Mouse (Mus musculus) ES-Bruce4 (cell line): ENCODE data around the gene Bloc1s3. TPM values are rescaled to one million over a fixed set of nuclear protein-coding genes. Genes with fewer than 3 reads are reported as not detected.
A peak's percentile ranks its signal among the peaks of the same experiment; 100 is the strongest.

Source experiments
- H3K27ac ChIP-seq: 2 replicates; pipeline ENCODE4 v1.5.1; 2012; ENCODE audit warnings: low read length, inconsistent platforms; ENCODE audit not compliant: insufficient read depth
- H3K27me3 ChIP-seq: 2 replicates; pipeline ENCODE4 v1.6.1; 2012; ENCODE audit warnings: mild to moderate bottlenecking, low read length, inconsistent platforms; ENCODE audit not compliant: control insufficient read depth, poor library complexity, insufficient read depth, severe bottlenecking
- H3K36me3 ChIP-seq: 2 replicates; pipeline ENCODE4 v1.6.1; 2012; ENCODE audit warnings: inconsistent platforms, mild to moderate bottlenecking, low read length, moderate library complexity; ENCODE audit not compliant: control insufficient read depth, poor library complexity, insufficient read depth, severe bottlenecking
- H3K4me1 ChIP-seq: one replicate; pipeline ENCODE4 v1.8.1; 2011; ENCODE audit warnings: low read length; ENCODE audit not compliant: control insufficient read depth, insufficient read depth
- H3K4me3 ChIP-seq: 2 replicates; pipeline ENCODE4 v1.5.1; 2011; ENCODE audit warnings: low read depth, mild to moderate bottlenecking, low read length
- H3K9ac ChIP-seq: 2 replicates; pipeline ENCODE4 v1.6.1; 2012; ENCODE audit warnings: low read depth, mild to moderate bottlenecking, inconsistent platforms; ENCODE audit not compliant: poor library complexity, severe bottlenecking
- H3K9me3 ChIP-seq: replicated peaks from 2 replicates; pipeline ENCODE4 v1.6.1; 2012; ENCODE audit warnings: mild to moderate bottlenecking, low read length, inconsistent platforms; ENCODE audit not compliant: control insufficient read depth, poor library complexity, insufficient read depth, severe bottlenecking
- CTCF ChIP-seq: IDR thresholded peaks from one replicate; pipeline ENCODE4 v1.8.1; 2011; ENCODE audit warnings: low read depth, low read length
- EP300 ChIP-seq: IDR thresholded peaks from 2 replicates; pipeline ENCODE4 v1.6.1; 2011; ENCODE audit warnings: low read depth, low read length; ENCODE audit not compliant: insufficient read depth
- POLR2A ChIP-seq: IDR thresholded peaks from one replicate; pipeline ENCODE4 v1.8.1; 2011; ENCODE audit warnings: low read length; ENCODE audit not compliant: insufficient read depth
- polyA plus RNA-seq: library from polyadenylated mRNA; stranded (reverse); fragments of >200 nt; gene quantifications from 2 replicates; pipeline ENCODE4 v1.2.4, GENCODE M21; 2011; ENCODE audit warnings: low read depth; ENCODE audit not compliant: missing spikeins, insufficient read depth, insufficient read length

Gene Bloc1s3
- polyA plus RNA-seq, 1 experiment: 5.7 TPM

DNA sequence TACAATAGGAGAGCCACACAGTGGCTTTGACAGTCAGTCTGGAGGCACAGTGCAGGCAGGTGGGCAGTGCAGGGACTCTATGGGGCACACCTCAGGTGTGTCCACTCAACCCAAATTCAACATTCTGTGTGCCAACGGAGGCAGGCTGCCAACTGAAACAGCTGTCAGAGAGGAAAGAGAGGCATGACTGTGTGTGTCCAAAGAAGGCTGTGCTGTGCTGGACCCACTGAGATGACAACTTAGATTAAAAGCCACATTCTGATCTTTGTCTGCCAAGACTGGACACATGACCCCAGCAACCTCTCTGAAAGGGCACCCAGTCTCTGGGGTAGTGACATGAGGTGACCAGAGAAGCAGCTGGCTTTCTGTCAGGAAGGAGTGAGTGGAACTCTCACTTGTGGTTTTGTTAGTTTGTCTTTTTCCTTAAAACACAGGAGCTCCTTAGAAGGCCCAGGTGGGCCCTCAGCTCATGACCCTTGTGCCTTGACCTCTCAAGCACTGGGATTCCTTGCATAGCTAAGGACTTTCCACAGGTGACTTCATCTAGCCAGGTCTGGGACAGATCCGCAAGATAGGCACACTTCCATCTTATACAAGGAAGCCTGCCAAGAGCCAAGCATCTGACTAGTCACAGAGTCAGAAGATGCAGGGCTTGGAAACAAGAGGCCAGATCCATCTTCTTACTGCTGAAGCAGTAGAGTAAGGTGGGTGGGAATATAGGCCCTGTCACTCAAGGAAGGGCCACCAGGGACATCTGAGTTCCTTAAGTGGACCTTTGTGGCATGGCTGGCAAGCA lies 32.8 kb upstream of the Bloc1s3 start:
- Histone ChIP-seq H3K4me3 (no peak overlapping the region), H3K36me3 (no peaks in the 10 kb centered on the region), H3K9me3 (no peaks in the 10 kb centered on the region), H3K27ac (no peak overlapping the region), H3K9ac (no peak overlapping the region), H3K27me3 (no peaks in the 10 kb centered on the region), H3K4me1 (no peaks in the 10 kb centered on the region)
- TF ChIP-seq CTCF (no peak), EP300 (no peak), POLR2A (no peak)

DNA sequence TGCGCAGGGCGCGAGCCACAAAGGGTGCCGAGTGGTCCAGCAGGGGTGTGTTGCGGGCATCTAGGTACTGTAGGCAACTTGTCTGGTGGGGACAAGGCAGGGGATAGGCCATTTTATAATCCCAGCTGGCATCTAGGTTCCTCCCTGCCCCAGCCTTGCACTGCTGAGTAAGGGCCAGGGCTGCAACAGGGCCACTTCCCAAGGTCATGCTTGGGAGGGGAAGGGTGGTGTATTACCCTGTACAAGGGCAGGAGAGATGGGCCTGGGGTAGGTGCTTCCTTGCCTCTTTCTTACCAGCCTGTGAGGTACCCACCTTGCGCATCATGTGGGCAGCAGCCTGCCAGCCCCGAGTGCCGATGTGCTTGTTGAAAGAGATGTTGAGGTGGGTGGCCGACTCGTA lies 26.5 kb upstream of the Bloc1s3 start:
- TF ChIP-seq CTCF: no peak
- TF ChIP-seq EP300: no peak

DNA sequence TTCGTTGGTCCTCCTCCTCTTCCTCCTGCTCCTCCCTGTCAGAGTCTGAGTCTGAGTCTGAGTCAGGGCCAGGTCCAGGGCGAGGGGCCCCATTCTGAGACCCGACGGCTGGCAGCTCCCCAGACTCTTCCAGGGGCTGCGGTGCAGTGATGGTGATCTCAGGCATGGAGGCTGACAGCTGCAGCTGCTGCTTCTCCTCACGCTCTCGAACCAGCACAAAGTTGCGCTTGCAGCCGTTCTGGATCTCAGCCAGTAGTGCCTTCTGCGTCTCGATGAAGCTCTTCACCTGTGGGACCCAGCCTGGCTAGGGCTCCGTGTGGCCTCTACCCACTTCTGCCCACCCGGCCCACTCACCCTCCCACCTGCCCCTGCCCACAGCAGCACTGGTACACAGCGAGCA lies 24.1 kb upstream of the Bloc1s3 start:
- TF ChIP-seq POLR2A (no peak), CTCF (no peak), EP300 (no peak)
- Histone ChIP-seq H3K4me1 (peaks cover 2% of the 10 kb centered on the region), H3K9me3 (no peaks in the 10 kb centered on the region), H3K36me3 (no peaks in the 10 kb centered on the region), H3K27me3 (no peaks in the 10 kb centered on the region), H3K4me3 (no peak overlapping the region), H3K9ac (no peak overlapping the region), H3K27ac (no peak overlapping the region)

More for the DNA sequence above, 26.5 kb upstream of the Bloc1s3 start:
- H3K4me1 ChIP-seq: peaks cover 2% of the 10 kb centered on the region
- H3K27me3 ChIP-seq: no peaks in the 10 kb centered on the region
- H3K9ac ChIP-seq: no peak overlapping the region
- no peak overlapping the region for H3K27ac ChIP-seq
- no peak overlapping the region for H3K4me3 ChIP-seq
- H3K9me3 ChIP-seq: no peaks in the 10 kb centered on the region
- H3K36me3 ChIP-seq: no peaks in the 10 kb centered on the region

DNA sequence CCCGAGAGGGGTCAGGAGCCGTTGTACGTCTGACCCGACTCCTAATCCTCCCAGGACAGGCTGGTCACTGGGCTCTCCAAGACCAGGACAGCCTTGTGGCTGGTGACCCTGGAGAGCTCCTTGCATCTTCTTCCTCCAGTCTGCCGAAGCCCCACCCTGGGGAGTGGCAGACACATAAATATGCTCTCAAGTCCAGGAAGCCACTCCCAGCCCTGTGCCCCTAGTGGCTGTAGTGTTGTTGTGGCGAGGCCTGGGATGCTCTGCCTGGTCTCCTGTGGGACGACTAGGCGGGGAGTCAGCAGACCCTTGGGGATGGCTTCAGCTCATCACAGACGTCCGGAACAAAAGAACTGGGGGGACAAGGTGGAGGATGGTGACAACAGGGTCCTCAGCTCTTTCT lies 22.9 kb upstream of the Bloc1s3 start:
- Histone ChIP-seq H3K9ac (no peak overlapping the region), H3K4me1 (peaks cover 2% of the 10 kb centered on the region), H3K27ac (no peak overlapping the region), H3K9me3 (no peaks in the 10 kb centered on the region), H3K4me3 (no peak overlapping the region), H3K36me3 (no peaks in the 10 kb centered on the region), H3K27me3 (no peaks in the 10 kb centered on the region)
- no peak for TF ChIP-seq CTCF
- TF ChIP-seq EP300: no peak
- no peak for TF ChIP-seq POLR2A

DNA sequence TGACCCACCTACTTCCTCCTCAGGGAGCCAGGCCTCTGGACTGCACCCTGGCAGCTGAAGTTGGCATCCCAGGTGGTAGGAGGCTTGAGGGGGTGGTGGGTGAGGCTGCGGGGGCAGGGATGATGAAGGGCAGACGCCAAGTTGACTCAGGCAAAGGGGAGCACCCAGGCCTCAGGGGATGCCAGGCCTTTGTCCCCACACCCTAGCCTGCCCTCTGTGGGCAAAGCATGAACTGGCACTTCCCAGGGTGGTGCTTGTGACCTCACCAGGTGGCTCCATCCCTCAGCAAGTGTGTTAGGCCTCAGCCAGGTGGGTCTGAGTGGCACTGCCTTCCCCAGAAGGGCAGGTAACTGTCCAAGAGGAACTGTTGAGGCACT lies 16.9 kb upstream of the Bloc1s3 start:
- Histone ChIP-seq H3K4me1 (no peaks in the 10 kb centered on the region), H3K36me3 (no peaks in the 10 kb centered on the region), H3K4me3 (no peak overlapping the region), H3K27ac (no peak overlapping the region), H3K9me3 (no peaks in the 10 kb centered on the region), H3K27me3 (no peaks in the 10 kb centered on the region), H3K9ac (no peak overlapping the region)
- TF ChIP-seq CTCF (no peak), EP300 (no peak), POLR2A (no peak)

DNA sequence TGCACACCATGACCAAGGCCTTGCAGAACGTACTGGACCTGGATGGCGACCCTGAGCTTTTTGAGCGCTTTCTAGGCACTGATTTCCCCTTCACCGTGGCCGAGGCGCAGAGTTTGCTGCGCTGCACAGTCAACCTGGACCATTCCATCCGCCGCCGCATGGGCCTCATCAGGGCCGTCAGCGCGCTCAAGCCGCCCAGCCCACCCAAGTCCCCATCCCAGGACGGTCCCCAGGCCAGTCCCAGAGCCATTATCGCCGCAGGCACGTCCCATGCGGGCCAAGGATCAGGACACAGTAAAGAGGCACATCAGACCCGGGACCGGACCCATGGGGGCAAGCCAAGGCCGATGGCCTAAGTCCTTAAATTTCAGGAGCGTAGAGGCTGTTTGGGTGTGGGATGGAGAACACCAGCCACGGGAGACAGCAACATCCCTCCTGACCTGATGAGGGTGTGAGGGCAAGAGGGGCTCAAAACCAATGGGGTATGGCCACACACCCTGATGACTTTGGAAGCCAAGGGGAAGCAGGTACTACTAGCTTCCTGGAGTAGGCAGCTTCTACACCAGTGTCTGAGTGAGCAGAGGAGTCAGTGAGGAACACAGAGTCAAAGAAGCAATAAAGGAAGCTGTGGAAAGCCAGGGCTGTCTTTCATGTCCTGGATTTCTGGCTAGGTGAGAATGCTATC lies 16.4 kb upstream of the Bloc1s3 start:
- H3K4me1 ChIP-seq: no peaks in the 10 kb centered on the region
- no peaks in the 10 kb centered on the region for H3K9me3 ChIP-seq
- no peaks in the 10 kb centered on the region for H3K27me3 ChIP-seq
- H3K4me3 ChIP-seq: peak overlapping the region; percentile 37
- H3K9ac ChIP-seq: 0 out of 2 replicates have a peak overlapping the region, but pooled peaks have one; percentile 6
- TF ChIP-seq CTCF: no peak
- no peak for TF ChIP-seq EP300
- TF ChIP-seq POLR2A: no peak
- no peaks in the 10 kb centered on the region for H3K36me3 ChIP-seq
- H3K27ac ChIP-seq: no peak overlapping the region
